Mouse (Mus musculus): ENCODE results near the gene Dimt1. TPM values are rescaled to one million over a fixed set of nuclear protein-coding genes. Genes with fewer than 3 reads are reported as not detected.

Dimt1 gene
- polyA plus RNA-seq, 2 experiments, result 36.8 to 50.5 TPM

GRCm38 (mm10) chr13:107008174-107008573, 61.2 kb downstream of the Dimt1 start:
- H3K9ac ChIP-seq (ENCODE audit: low read depth, low read length, severe bottlenecking), result no peak overlapping the region
- no peaks in the 10 kb centered on the region for H3K4me1 ChIP-seq (ENCODE audit: control insufficient read depth, insufficient read depth, low read length)
- H3K27ac ChIP-seq (replicated peaks; ENCODE audit: low read depth, low read length), result no peak overlapping the region
- no peak overlapping the region for H3K4me3 ChIP-seq (replicated peaks; ENCODE audit: low read length)
- no peak for DNase-seq (ENCODE audit: low spot score)
- no peak for TF ChIP-seq POLR2A (IDR thresholded peaks at IDR 0.05; ENCODE audit: borderline replicate concordance, extremely low read depth, insufficient read depth, insufficient read length)
- no peaks in the 10 kb centered on the region for H3K27me3 ChIP-seq (ENCODE audit: control insufficient read depth, insufficient read depth, low read length)
- 93% methylated on average over 4 of the region's 4 CpGs for WGBS
- H3K4me2 ChIP-seq (replicated peaks; ENCODE audit: low read depth, low read length, severe bottlenecking), result no peak overlapping the region
- no peaks in the 10 kb centered on the region for H3K9me3 ChIP-seq (ENCODE audit: control insufficient read depth, low read length)
- no peak for ATAC-seq (ENCODE audit: low FRiP score, low read depth)
- H3K36me3 ChIP-seq (ENCODE audit: control insufficient read depth, insufficient read depth, low read length), result no peaks in the 10 kb centered on the region

Other genes with a start within 250 kb of the Dimt1 start
- 32.3 and 34.0 TPM in 2 replicates for gene Ipo11, start 10.2 kb upstream of the Dimt1 start, polyA plus RNA-seq (2012; rRNA removed)
- 46.3 and 46.4 TPM in 2 replicates for gene Ipo11, start 10.2 kb upstream of the Dimt1 start, polyA plus RNA-seq (2014; fragmentation: Nextera tagmentation; extraction: Ambion mirVana)
- 13.5 and 20.1 TPM in 2 replicates for gene Kif2a, start 75.0 kb downstream of the Dimt1 start, polyA plus RNA-seq (2012; rRNA removed)
- 25.4 and 26.0 TPM in 2 replicates for gene Kif2a, start 75.0 kb downstream of the Dimt1 start, polyA plus RNA-seq (2014; fragmentation: Nextera tagmentation; extraction: Ambion mirVana)

Data from limb, embryonic 14.5 days (tissue).